Mouse (Mus musculus): Measurements from ENCODE around the gene Pih1h3b.

Gene Pih1h3b

GRCm38 (mm10) chrX:140062135-140062975, at the start of gene Pih1h3b, which contains the start of gene Nup62cl:
Pih1h3b (plus strand) TSS chrX:140062879.
Nup62cl (minus strand) TSS chrX:140062712.
- in situ Hi-C loops (cut with MboI; ENCODE audit: low sequenced_read_pairs), result no loop called here

GRCm38 (mm10) chrX:140060886-140061874, 1.5 kb upstream of the Pih1h3b start:
- in situ Hi-C loops (cut with MboI; ENCODE audit: low sequenced_read_pairs), result no loop called here

GRCm38 (mm10) chrX:140082535-140082934, 19.9 kb downstream of the Pih1h3b start:
- in situ Hi-C loops (cut with MboI; ENCODE audit: low sequenced_read_pairs), result no loop called here

- in situ Hi-C loops (cut with MboI; ENCODE audit: low sequenced_read_pairs), result no loop called here
Observed at GRCm38 (mm10) chrX:140094066-140094465, 31.4 kb downstream of the Pih1h3b start.

All from CH12F3 (cell line).